Mouse (Mus musculus): ENCODE measurements around the gene Stpg3. TPM values are rescaled to one million over a fixed set of nuclear protein-coding genes. Genes with fewer than 3 reads are reported as not detected.

The Stpg3 gene
- polyA plus RNA-seq, 1 experiment from 2014 or later, result not detected

DNA sequence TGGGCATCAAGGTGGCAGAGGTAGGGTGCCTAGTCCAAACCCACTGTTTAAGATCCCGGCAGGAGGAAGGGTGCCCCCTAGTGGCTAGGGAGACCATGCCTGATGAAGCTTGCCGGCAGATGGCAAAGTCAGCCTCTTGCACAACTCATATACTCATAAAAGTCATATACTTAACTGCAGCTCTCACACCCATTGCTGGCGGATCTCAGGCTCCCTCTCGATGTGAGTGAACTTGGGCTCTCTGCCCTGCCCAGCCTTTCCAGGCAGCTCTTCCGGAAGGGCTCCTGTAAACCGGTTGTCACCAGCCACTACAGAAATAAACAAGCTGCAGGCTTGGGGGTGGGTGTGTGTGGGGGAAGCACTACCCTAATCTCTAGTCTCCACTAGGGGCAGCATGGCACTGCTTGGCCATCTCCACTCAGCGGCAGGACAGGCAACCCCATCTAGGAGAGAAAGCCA, 14.0 kb upstream of the Stpg3 start:
- 1% methylated on average over 7 of the region's 7 CpGs for WGBS (ENCODE audit: missing documents)

DNA sequence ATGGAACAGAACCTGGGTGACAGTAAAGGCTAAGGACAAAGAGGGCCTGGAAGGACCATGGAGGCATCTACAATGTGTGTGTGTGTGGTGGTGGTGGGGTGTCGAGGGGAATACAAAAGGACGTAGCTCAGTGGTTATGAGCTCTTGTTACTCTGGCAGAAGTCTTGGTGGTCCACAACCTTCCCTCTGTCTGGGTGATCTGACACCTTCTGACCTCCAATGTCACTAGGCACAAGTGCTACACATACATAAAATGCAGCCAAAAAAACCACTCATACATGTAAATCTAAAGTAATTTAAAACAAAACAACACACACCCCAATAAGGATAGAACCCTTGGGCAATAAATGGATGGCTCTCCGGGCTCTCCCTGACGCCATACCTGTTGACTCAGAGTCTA, 13.0 kb upstream of the Stpg3 start:
- 98% methylated on average over 4 of the region's 4 CpGs for WGBS (ENCODE audit: missing documents)
- peaks cover 13% of the 10 kb centered on the region for H3K79me2 ChIP-seq (ENCODE audit: inconsistent target)
- no peak overlapping the region for H3K27ac ChIP-seq
- H3K36me3 ChIP-seq (ENCODE audit: inconsistent target), result no peaks in the 10 kb centered on the region
- H3K4me3 ChIP-seq (ENCODE audit: inconsistent target), result no peak overlapping the region

More for the DNA sequence above, 14.0 kb upstream of the Stpg3 start:
- H3K79me2 ChIP-seq (ENCODE audit: inconsistent target), result peaks cover 6% of the 10 kb centered on the region
- peak overlapping the region; percentile 46; the same call in 1 of the 2 replicates for H3K27ac ChIP-seq
- no peaks in the 10 kb centered on the region for H3K36me3 ChIP-seq (ENCODE audit: inconsistent target)
- peak overlapping the region; percentile 22 for H3K4me3 ChIP-seq (ENCODE audit: inconsistent target)

DNA sequence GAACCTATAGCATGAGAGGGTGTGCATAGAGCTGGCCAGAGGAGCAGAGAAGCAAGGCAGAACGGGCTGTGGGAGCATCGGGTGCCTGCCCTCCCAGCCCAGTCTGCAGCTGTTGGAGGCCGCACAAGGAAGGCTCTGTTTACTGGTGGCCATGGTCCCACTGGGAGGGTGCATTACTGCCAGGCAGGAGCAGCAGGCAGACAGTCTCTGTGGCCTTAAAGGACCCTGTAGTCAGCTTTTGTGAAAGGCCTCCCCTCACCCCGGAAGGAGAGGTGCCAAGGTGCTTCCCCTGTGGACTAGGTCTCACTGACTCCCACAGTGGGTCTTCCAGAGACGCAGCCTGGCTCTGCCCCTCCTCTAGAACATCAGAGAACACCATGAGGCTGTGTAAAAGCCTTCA, 12.4 kb upstream of the Stpg3 start:
- no peak overlapping the region for H3K4me3 ChIP-seq (ENCODE audit: inconsistent target)
- no peaks in the 10 kb centered on the region for H3K36me3 ChIP-seq (ENCODE audit: inconsistent target)
- 87% methylated on average over 5 of the region's 5 CpGs for WGBS (ENCODE audit: missing documents)
- no peak overlapping the region for H3K27ac ChIP-seq
- peaks cover 13% of the 10 kb centered on the region for H3K79me2 ChIP-seq (ENCODE audit: inconsistent target)

DNA sequence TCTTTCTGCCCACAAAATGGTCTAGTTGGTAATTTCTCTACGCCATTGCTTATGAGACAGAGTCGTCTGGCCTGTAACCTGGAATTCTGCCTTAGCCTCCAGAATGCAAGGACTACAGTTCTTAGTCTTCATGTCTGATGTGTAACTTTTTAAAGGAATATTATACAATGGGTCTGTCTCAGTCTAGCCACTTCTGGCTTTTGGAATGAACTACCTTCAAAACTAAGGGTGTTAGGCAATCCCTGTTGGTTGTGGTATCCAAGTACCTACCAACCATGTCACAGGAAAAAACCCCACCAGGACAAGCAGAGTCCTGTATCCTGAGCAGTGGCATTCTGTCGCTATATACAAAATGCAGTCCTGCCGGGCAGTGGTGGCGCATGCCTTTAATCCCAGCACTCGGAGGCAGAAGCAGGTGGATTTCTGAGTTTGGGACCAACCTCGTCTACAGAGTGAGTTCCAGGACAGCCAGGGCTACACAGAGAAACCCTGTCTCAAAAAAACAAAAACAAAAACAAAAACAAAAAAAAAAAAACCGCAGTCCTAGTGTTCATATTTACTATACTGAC, 11.5 kb upstream of the Stpg3 start:
- 88% methylated on average over 8 of the region's 8 CpGs for WGBS (ENCODE audit: missing documents)
- Histone ChIP-seq H3K79me2 (ENCODE audit: inconsistent target) (peaks cover 13% of the 10 kb centered on the region), H3K4me3 (ENCODE audit: inconsistent target) (peak overlapping the region; percentile 78), H3K36me3 (ENCODE audit: inconsistent target) (no peaks in the 10 kb centered on the region), H3K27ac (peak overlapping the region; percentile 80)

DNA sequence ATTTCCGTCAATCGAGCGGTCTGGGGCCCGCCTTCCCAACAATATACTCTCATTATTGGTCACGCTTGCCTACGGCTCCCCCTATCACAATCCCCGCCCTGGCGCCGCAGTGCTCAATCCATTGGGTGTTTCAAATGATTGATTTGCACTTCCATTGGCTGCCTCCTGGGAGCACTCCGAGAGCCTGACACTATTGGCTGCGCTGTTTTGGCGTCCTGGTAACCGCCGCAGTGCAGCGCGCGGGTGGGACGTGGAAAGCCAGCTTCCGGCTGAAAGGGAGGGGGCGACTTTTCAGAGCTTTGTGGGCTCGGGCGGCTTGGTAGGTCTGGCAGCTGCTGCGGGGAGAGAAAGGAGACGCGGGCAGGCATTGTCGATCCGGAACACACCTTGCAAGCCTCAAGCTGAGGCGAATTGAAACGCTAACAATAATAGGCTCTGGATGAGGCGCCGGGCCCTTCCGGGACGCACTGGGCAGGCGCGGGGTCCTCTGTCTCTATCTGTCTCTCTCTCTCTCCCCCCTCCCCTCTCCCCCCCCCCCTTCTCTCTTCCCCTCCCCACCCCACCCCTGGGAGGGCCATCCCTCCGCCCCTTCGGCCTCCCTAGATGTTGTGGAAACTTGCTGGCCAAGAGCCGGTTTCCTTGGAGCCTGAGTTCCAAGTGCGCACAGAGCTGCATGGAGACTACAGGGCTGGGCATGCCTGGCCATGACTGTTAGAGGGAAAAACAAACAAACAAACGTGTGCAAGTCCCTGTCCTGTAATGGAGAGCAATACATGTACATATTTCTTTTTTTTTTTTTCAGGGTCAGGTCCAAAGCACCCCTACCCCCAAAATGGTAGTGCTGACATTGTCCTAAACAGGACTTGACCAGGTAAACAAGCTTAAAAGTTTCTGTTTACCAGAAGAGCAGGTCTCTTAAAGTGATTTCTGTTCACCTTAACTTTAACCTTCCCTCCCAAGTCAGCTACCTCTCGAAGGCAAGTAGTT, 10.6 kb upstream of the Stpg3 start:
- H3K4me3 ChIP-seq (ENCODE audit: inconsistent target), result peak overlapping the region; percentile 78
- WGBS (ENCODE audit: missing documents), result 3% methylated on average over 33 of the region's 41 CpGs
- H3K36me3 ChIP-seq (ENCODE audit: inconsistent target), result no peaks in the 10 kb centered on the region
- H3K27ac ChIP-seq, result peak overlapping the region; percentile 80
- peaks cover 13% of the 10 kb centered on the region for H3K79me2 ChIP-seq (ENCODE audit: inconsistent target)

DNA sequence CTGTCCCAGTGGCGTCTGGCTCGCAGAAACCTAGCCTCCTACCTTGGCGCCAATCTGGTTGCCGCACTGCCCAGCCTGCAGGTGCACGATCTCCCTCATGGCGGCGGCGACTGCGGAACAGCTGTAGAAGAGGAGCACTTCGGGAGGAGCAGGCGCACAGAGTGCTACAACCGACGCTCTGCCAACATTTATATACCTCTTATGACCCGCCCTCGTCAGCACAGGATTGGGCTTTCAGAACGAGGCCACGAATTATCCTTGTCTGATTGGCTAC, 10.0 kb upstream of the Stpg3 start, which contains the start of gene Tubb4b:
Gene Tubb4b, minus strand, starts transcription at position 211 of the 274 bp plus-strand sequence.
- Histone ChIP-seq H3K79me2 (ENCODE audit: inconsistent target) (peaks cover 13% of the 10 kb centered on the region), H3K4me3 (ENCODE audit: inconsistent target) (peak within 1 kb of the TSS; percentile 78), H3K36me3 (ENCODE audit: inconsistent target) (no peaks in the 10 kb centered on the region), H3K27ac (peak within 1 kb of the TSS; percentile 80)
- WGBS (ENCODE audit: missing documents), result 2% methylated on average over 17 of the region's 17 CpGs

DNA sequence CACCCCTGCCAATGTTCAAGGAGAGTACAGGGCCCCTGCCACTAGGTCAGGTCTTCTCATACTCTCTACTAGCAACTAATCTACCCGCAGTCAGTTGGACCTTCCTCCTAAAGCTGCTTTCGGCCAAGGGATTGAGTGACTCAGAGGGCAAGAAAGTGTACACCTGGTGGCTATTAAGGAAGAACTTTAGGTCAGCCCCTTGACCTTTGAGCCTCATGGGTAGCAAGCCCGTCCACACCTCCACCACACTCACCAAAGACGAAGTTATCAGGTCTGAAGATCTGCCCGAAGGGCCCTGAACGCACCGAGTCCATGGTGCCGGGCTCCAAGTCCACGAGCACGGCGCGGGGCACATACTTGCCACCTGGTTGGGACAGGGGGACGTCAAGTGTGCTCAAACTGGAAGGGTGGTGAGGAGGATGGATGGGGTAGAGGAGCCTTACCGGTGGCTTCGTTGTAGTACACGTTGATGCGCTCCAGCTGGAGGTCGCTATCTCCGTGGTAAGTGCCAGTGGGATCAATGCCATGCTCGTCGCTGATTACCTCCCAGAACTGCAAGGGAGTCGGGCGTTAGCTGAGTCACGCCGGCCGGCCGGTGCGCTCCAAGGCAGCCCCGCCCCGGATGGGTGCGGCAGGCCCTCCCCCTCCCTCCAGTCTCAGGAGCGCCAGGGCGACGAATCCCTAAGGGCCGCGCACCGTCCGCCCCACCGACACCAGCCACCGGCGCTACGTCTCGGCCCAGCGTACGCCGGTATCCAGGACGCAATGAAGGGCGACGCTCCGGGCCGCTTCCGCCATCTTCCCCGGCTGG, 9.4 kb upstream of the Stpg3 start:
- Histone ChIP-seq H3K36me3 (ENCODE audit: inconsistent target) (no peaks in the 10 kb centered on the region), H3K27ac (peak overlapping the region; percentile 68), H3K4me3 (ENCODE audit: inconsistent target) (peak overlapping the region; percentile 78), H3K79me2 (ENCODE audit: inconsistent target) (peaks cover 13% of the 10 kb centered on the region)
- WGBS (ENCODE audit: missing documents), result under 1% methylated on average over 47 of the region's 53 CpGs

DNA sequence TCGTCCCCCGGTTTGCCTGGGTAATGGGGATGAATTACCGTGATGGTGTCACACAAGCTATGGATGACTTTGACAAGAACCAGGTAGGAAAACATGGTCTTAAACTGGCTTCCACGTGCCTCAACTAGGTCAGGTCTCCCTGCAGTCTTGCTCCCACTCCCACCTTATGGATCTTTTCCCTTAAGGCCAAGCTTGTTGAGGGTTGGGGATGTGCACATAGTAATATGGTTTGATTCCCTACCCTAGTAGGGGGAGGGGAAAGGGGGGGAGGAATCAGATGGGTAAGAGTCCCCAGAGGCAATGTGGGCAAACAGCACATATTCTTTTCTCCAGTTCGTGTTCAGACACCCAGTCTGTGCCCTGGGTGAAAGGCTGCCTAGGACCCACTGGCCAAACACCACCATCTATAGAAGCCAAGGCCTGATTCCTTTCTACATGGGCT, 6.9 kb upstream of the Stpg3 start:
- 90% methylated on average over 5 of the region's 5 CpGs for WGBS (ENCODE audit: missing documents)
- Histone ChIP-seq H3K4me3 (ENCODE audit: inconsistent target) (no peak overlapping the region), H3K79me2 (ENCODE audit: inconsistent target) (peaks cover 13% of the 10 kb centered on the region), H3K36me3 (ENCODE audit: inconsistent target) (no peaks in the 10 kb centered on the region), H3K27ac (no peak overlapping the region)

DNA sequence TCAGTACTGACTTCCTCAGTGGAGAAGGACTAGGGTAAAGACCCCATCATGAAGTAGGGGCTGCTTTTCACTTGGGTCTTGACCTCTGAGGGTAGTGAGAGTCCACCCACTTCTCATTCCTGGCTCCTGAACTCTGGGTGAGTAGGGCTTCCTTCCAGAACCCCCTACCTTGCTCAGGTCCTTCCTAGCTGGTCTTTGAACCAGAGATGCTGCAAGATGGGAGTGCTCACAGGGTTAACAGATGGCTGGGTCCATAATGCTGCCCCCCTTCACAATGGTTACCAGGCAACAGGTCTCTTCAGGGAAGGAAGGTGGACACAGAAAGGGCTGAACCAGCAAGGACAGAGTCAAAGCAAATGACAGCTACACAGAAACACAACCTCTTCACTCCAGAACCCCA, 4.0 kb upstream of the Stpg3 start, which contains the start of gene Fam166a:
Gene Fam166a, plus strand, starts transcription at position 301 of the 400 bp plus-strand sequence.
- Histone ChIP-seq H3K79me2 (ENCODE audit: inconsistent target) (peaks cover 6% of the 10 kb centered on the region), H3K4me3 (ENCODE audit: inconsistent target) (no peak within 1 kb of the TSS), H3K36me3 (ENCODE audit: inconsistent target) (no peaks in the 10 kb centered on the region), H3K27ac (no peak within 1 kb of the TSS)

DNA sequence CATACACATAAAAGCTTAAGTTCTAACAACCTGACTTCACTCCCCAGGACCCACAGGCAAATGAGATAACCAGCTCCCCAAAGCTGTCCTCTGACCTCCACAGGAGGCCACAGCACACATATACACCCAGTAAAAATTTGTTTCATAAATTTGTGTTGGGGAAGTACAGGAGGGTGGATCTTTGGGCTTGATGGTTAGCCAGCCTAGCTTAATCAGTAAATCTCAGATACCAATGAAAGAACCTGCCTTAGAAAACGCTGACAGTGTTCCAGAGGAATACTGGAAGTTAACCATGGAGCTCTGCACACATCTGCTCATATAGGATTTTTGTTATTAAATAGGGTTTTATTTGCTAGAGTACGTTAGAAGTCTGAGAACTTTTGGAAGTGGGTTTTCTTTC, 3.2 kb upstream of the Stpg3 start:
- WGBS (ENCODE audit: missing documents), result 90% methylated on average over 2 of the region's 2 CpGs
- Histone ChIP-seq H3K4me3 (ENCODE audit: inconsistent target) (no peak overlapping the region), H3K79me2 (ENCODE audit: inconsistent target) (no peaks in the 10 kb centered on the region), H3K36me3 (ENCODE audit: inconsistent target) (no peaks in the 10 kb centered on the region), H3K27ac (no peak overlapping the region)

DNA sequence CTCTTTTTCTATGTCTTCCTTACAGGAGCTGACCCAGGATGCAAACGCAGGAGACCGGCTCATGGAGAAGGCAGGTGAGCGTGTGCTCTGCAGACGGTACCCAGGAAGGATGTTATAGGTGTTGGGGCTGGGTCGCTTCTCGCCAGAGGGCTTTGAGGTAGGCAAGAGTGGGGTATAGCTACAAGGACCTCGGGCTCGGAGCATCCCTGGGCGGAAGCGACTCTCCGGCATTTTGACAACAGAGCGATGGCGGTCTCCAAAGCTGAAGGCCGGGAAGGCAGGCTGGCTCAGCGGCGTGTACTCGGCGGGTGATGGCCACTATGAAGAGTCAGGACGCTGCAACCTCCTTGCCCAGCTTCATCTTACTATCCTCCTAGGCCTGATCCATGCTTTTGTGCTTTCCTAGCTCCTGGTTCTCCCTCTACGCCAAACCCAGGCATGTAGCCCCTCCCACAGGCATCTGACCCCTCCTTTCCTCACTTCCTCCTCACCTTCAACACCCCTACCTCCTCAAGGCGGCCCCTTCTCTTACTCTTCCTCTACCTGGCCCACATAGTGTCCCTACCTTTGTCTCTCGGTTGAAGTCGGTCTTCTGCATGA, 1.1 kb downstream of the Stpg3 start:
- no peak overlapping the region for H3K27ac ChIP-seq
- H3K36me3 ChIP-seq (ENCODE audit: inconsistent target), result peaks cover 5% of the 10 kb centered on the region; the same call in 1 of the 2 replicates
- H3K4me3 ChIP-seq (ENCODE audit: inconsistent target), result no peak overlapping the region
- 89% methylated on average over 22 of the region's 23 CpGs for WGBS (ENCODE audit: missing documents)
- peaks cover 26% of the 10 kb centered on the region for H3K79me2 ChIP-seq (ENCODE audit: inconsistent target)

DNA sequence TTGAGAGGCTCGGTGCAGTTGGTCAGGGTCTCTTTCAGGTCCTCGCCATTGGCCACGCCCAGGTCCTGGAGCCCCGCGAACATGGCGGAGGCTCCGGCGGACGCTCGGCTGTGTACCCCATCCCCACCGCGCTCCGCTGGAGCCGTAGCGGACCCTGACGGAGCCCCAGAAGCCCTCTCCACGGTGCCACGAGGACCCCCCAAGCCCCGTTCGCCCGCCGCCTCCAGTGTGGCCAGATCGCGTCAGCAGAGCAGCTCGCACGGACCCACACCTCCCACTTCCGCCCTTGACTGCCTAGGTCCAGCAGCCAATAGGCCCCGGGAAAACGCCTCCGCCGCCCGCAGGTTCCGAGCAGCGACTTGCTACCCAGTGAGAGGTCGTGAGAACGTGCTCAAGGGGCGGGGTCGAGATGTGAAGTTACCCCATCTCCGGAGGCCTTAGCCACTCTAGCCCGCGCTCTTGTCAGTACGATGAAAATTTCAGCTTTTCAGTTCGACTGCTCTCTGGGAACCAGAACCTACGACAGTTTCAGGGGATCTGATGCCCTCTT, 3.2 kb downstream of the Stpg3 start, which contains the start of gene Nelfb:
Gene Nelfb, minus strand, starts transcription at position 369 of the 550 bp plus-strand sequence.
- peaks cover 47% of the 10 kb centered on the region for H3K79me2 ChIP-seq (ENCODE audit: inconsistent target)
- H3K27ac ChIP-seq, result peak within 1 kb of the TSS; percentile 65
- under 1% methylated on average over 44 of the region's 44 CpGs for WGBS (ENCODE audit: missing documents)
- H3K36me3 ChIP-seq (ENCODE audit: inconsistent target), result peaks cover 24% of the 10 kb centered on the region
- peak within 1 kb of the TSS; percentile 99 for H3K4me3 ChIP-seq (ENCODE audit: inconsistent target)

DNA sequence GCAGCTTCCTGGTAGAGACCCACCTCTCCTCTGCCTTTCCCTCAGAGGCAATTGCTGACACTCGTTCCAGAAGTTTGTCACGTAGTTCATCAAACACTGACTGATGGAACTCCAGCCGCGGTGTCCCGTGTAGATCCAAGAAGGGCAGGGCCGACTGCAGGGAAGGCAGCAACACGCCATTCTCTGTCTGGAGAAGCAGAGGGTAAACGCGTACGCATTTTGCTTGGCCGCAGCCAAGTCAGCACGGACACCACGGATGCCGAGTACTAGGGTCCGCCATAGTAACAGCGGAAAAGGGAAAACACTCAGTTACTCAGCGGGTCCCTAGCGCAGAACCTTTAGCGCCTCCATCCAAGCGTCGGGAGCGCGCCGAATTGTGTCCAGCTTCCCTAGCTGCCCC, 3.8 kb downstream of the Stpg3 start:
- WGBS (ENCODE audit: missing documents), result under 1% methylated on average over 24 of the region's 24 CpGs
- Histone ChIP-seq H3K4me3 (ENCODE audit: inconsistent target) (peak overlapping the region; percentile 99), H3K36me3 (ENCODE audit: inconsistent target) (peaks cover 29% of the 10 kb centered on the region), H3K27ac (peak overlapping the region; percentile 65), H3K79me2 (ENCODE audit: inconsistent target) (peaks cover 52% of the 10 kb centered on the region)

DNA sequence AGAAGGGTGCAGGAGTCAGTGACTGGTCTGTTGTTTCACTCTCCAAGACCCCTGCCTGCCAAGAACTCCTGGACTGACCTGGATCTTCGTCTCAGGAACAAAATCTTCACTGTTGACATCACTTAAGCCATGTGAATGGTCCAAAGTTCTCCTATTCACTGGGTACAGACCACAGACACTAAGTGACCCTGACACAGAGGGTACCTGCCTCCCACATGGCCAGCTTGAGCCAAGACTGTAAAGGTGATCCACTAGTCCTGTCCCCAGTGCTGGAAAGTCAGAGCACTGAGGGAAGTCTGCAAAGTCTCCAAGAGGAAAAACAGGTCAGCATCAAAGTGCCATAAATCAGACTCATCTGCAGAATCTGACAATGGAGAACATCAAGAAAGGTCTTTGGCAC, 6.8 kb downstream of the Stpg3 start:
- Histone ChIP-seq H3K27ac (no peak overlapping the region), H3K4me3 (ENCODE audit: inconsistent target) (no peak overlapping the region), H3K36me3 (ENCODE audit: inconsistent target) (peaks cover 60% of the 10 kb centered on the region), H3K79me2 (ENCODE audit: inconsistent target) (peaks cover 60% of the 10 kb centered on the region)
- 91% methylated on average over 1 of the region's 1 CpGs for WGBS (ENCODE audit: missing documents)
